Mouse (Mus musculus) cerebellum, adult 2 months (tissue): ENCODE measurements at regions not wholly inside any gene's neighbourhood (a gene's known extent, or its start where the extent isn't known, plus 50 kb on each side); places are given as distances from the start of the nearest gene placed in this dataset.

Experiments used
- CTCF ChIP-seq: fragments of 200-500 bp; IDR thresholded peaks from 2 replicates; pipeline ENCODE4 v1.5.1; 2011; ENCODE audit warnings: low read depth, mild to moderate bottlenecking, control low read depth, low read length, moderate library complexity, borderline replicate concordance; ENCODE audit not compliant: insufficient read depth
- POLR2A ChIP-seq: fragments of 200-500 bp; IDR thresholded peaks from 2 replicates; pipeline ENCODE4 v1.6.1; 2011; ENCODE audit warnings: low read length, control low read depth, borderline replicate concordance; ENCODE audit not compliant: insufficient read depth

GRCm38 (mm10) chr5:25591709-25592108 is 75.8 kb downstream of the Cct8l1 start:
- TF ChIP-seq CTCF: no peak
- no peak for TF ChIP-seq POLR2A
